Mouse (Mus musculus): ENCODE data around the gene Tdrd5. TPM values are rescaled to one million over a fixed set of nuclear protein-coding genes. Genes with fewer than 3 reads are reported as not detected.

Tdrd5 gene
- polyA plus RNA-seq, 1 experiment, result not detected

DNA sequence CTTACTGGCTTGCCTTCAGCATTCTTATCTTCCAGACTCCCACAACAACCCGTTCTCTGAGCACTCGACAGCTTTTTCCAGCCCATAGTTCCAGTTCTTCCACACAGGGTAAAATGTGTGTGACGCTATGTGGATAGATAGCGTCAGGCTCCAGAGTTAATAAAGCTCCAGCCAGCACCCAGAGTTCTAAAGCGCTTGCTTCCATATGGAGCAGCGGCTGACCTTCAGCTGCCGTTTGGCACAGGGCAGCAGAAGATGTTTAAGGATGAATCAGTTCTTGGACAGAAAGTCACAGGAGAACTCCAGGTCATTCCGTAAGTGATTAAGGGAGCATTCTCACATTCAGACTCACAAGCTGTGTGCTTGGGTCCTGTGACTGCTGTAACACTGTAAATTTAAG, 85.5 kb downstream of the Tdrd5 start:
- 70% methylated on average over 8 of the region's 8 CpGs for WGBS
- TF ChIP-seq CTCF (IDR thresholded peaks at IDR 0.05; ENCODE audit: extremely low read depth, insufficient read length, insufficient replicate concordance, low read depth, low read length), result no peak
- TF ChIP-seq POLR2A (IDR thresholded peaks at IDR 0.05; ENCODE audit: low read depth, low read length), result no peak

DNA sequence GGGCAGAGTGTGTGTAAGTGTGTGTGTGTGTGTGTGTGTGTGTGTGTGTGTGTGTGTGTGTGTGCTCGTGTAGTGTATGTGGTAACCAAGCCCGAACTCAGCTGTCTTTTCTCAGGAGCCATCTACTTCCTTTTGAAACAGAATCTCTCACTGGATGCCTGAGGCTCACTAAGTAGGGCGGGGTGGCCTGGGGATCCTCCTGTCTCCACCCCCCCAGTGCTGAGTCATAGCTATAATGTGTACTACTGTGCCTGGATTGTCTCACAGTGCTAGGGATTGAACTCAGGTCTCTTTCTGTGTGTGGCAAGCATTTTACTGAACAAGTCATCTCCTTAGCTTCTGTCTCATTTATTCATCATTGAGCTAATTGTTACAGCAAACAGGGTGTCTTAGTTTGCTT, 86.1 kb downstream of the Tdrd5 start:
- H3K36me3 ChIP-seq (ENCODE audit: control insufficient read depth, insufficient read depth, low read length), result no peaks in the 10 kb centered on the region
- H3K4me1 ChIP-seq (ENCODE audit: control insufficient read depth, insufficient read depth, insufficient read length, low read length), result peaks cover 9% of the 10 kb centered on the region
- H3K27me3 ChIP-seq (ENCODE audit: control insufficient read depth, insufficient read depth, low read length), result no peaks in the 10 kb centered on the region; the same call in 1 of the 2 replicates
- H3K4me3 ChIP-seq (ENCODE audit: low read depth, low read length), result no peak overlapping the region
- WGBS, result 4% methylated on average over 3 of the region's 3 CpGs
- H3K27ac ChIP-seq (ENCODE audit: insufficient read depth, low read depth, low read length), result no peak overlapping the region
- TF ChIP-seq CTCF (IDR thresholded peaks at IDR 0.05; ENCODE audit: extremely low read depth, insufficient read length, insufficient replicate concordance, low read depth, low read length) (no peak), POLR2A (IDR thresholded peaks at IDR 0.05; ENCODE audit: low read depth, low read length) (no peak)

More for the DNA sequence above, 85.5 kb downstream of the Tdrd5 start:
- H3K27ac ChIP-seq (ENCODE audit: insufficient read depth, low read depth, low read length), result no peak overlapping the region
- H3K4me1 ChIP-seq (ENCODE audit: control insufficient read depth, insufficient read depth, insufficient read length, low read length), result peaks cover 9% of the 10 kb centered on the region
- no peaks in the 10 kb centered on the region; the same call in 1 of the 2 replicates for H3K27me3 ChIP-seq (ENCODE audit: control insufficient read depth, insufficient read depth, low read length)
- H3K36me3 ChIP-seq (ENCODE audit: control insufficient read depth, insufficient read depth, low read length), result no peaks in the 10 kb centered on the region
- no peak overlapping the region for H3K4me3 ChIP-seq (ENCODE audit: low read depth, low read length)

DNA sequence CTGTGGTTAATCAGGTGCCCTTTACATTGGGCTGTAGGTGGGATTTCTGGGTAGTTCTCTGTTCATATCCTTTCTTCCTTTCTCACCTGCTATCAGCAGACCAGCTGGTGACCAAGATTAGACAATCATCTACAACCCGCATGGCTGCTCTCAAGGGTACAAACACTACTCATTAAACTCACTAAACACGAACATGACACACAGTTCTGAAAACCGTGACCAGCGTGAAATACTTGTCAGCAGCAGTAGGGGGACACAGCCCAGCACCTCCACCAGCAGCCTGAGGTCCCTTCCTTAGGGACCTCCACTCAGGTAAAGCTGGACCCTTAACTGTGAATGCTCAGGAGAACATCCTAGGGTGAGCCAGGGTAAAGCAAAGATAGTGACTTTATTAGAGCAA, 87.2 kb downstream of the Tdrd5 start:
- Histone ChIP-seq H3K4me1 (ENCODE audit: control insufficient read depth, insufficient read depth, insufficient read length, low read length) (peaks cover 1% of the 10 kb centered on the region; the same call in 1 of the 2 replicates), H3K36me3 (ENCODE audit: control insufficient read depth, insufficient read depth, low read length) (no peaks in the 10 kb centered on the region), H3K27me3 (ENCODE audit: control insufficient read depth, insufficient read depth, low read length) (no peaks in the 10 kb centered on the region; the same call in 1 of the 2 replicates), H3K4me3 (ENCODE audit: low read depth, low read length) (no peak overlapping the region), H3K27ac (ENCODE audit: insufficient read depth, low read depth, low read length) (no peak overlapping the region)
- TF ChIP-seq POLR2A (IDR thresholded peaks at IDR 0.05; ENCODE audit: low read depth, low read length), result no peak
- TF ChIP-seq CTCF (IDR thresholded peaks at IDR 0.05; ENCODE audit: extremely low read depth, insufficient read length, insufficient replicate concordance, low read depth, low read length), result no peak
- 76% methylated on average over 4 of the region's 4 CpGs for WGBS

DNA sequence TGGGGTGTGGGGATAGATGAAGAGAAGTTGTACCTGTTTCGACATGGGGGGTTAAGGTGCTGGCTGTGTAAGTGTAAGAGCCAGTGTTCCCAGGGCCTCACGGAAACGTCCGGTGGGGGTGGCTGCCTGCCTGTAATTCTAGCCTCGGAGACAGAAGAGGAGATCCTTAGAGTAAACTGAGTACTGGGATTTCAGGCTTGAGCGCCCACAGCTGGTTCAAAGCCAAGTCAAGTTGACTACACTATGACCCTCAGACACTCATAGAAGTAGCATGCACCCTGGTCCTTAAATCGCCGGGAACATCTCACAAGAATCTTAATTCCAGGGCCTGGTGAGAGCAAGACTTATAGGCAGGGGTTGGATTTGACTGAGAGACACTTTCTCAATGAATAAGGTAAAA, 88.8 kb downstream of the Tdrd5 start:
- WGBS, result 88% methylated on average over 8 of the region's 8 CpGs
- H3K27ac ChIP-seq (ENCODE audit: insufficient read depth, low read depth, low read length), result no peak overlapping the region
- no peaks in the 10 kb centered on the region for H3K4me1 ChIP-seq (ENCODE audit: control insufficient read depth, insufficient read depth, insufficient read length, low read length)
- no peaks in the 10 kb centered on the region for H3K36me3 ChIP-seq (ENCODE audit: control insufficient read depth, insufficient read depth, low read length)
- no peak overlapping the region for H3K4me3 ChIP-seq (ENCODE audit: low read depth, low read length)
- TF ChIP-seq POLR2A (IDR thresholded peaks at IDR 0.05; ENCODE audit: low read depth, low read length), result no peak
- H3K27me3 ChIP-seq (ENCODE audit: control insufficient read depth, insufficient read depth, low read length), result no peaks in the 10 kb centered on the region; the same call in 1 of the 2 replicates

DNA sequence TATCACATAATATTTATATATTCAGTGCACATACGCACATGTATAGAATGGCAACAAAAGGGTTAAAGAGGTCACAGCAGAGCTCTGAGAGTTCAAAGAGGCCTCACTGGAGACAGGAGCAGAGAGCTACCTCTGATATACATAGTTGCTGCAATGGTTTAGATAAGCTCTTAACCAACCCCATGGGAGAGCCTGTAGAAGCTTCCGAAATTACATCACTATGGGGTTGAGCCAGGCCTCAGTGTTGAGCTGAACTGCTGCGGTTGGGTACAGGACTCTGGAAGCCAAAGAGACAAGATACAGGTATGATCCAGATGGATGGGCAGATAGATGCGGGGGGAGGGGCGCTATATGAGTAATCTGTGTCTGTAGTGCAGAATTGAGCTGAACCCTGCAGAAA, 90.5 kb downstream of the Tdrd5 start:
- H3K27me3 ChIP-seq (ENCODE audit: control insufficient read depth, insufficient read depth, low read length), result no peaks in the 10 kb centered on the region; the same call in 1 of the 2 replicates
- H3K4me3 ChIP-seq (ENCODE audit: low read depth, low read length), result no peak overlapping the region
- H3K27ac ChIP-seq (ENCODE audit: insufficient read depth, low read depth, low read length), result no peak overlapping the region
- H3K36me3 ChIP-seq (ENCODE audit: control insufficient read depth, insufficient read depth, low read length), result no peaks in the 10 kb centered on the region
- TF ChIP-seq CTCF (IDR thresholded peaks at IDR 0.05; ENCODE audit: extremely low read depth, insufficient read length, insufficient replicate concordance, low read depth, low read length) (no peak), POLR2A (IDR thresholded peaks at IDR 0.05; ENCODE audit: low read depth, low read length) (no peak)
- WGBS, result 85% methylated on average over 5 of the region's 5 CpGs
- no peaks in the 10 kb centered on the region for H3K4me1 ChIP-seq (ENCODE audit: control insufficient read depth, insufficient read depth, insufficient read length, low read length)

DNA sequence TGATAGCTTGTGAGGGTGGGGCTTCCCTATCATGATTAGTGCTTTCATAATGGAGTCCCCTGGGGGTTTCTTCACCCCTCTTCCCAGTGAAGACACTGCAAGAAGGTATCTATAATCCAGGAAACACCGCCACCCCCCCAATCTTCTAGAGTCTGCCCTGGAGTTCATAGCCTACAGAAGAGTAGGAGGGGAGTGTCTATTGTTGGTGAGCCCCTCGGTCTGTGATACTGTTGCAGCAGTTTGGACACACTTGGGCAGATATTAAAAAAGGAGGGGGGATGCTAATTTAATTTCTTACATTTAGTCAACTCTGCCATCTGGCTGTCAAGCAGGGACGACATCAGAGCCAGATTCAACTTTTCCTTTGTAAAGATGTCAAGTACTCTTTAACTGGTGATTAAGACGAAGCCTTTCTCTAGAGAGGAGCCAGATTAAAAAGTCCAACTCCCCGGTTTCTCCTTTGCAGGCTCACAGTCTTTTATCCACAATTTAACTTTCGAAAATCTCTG, 91.6 kb downstream of the Tdrd5 start:
- Histone ChIP-seq H3K4me1 (ENCODE audit: control insufficient read depth, insufficient read depth, insufficient read length, low read length) (no peaks in the 10 kb centered on the region), H3K27ac (ENCODE audit: insufficient read depth, low read depth, low read length) (no peak overlapping the region), H3K36me3 (ENCODE audit: control insufficient read depth, insufficient read depth, low read length) (no peaks in the 10 kb centered on the region), H3K27me3 (ENCODE audit: control insufficient read depth, insufficient read depth, low read length) (no peaks in the 10 kb centered on the region; the same call in 1 of the 2 replicates), H3K4me3 (ENCODE audit: low read depth, low read length) (no peak overlapping the region)
- WGBS, result 67% methylated on average over 6 of the region's 6 CpGs
- TF ChIP-seq POLR2A (IDR thresholded peaks at IDR 0.05; ENCODE audit: low read depth, low read length), result no peak
- no peak for TF ChIP-seq CTCF (IDR thresholded peaks at IDR 0.05; ENCODE audit: extremely low read depth, insufficient read length, insufficient replicate concordance, low read depth, low read length)

Other genes starting within 250 kb of the Tdrd5 start
- 0.16 and 0.17 TPM in 2 replicates for gene Fam163a, start 98.6 kb downstream of the Tdrd5 start, polyA plus RNA-seq (2012; rRNA removed)
- 0.11 TPM in 1 of 2 replicates, not detected in the other for gene Nphs2, start 7.1 kb upstream of the Tdrd5 start, polyA plus RNA-seq (2012; rRNA removed)
- gene Gm2000, start 62.4 kb upstream of the Tdrd5 start, polyA plus RNA-seq (2012; rRNA removed), result 9.2 and 17.4 TPM in 2 replicates
- not detected in 2 replicates for gene Axdnd1, start 117.5 kb upstream of the Tdrd5 start, polyA plus RNA-seq (2012; rRNA removed)
- 4.2 and 6.1 TPM in 2 replicates for gene Soat1, start 170.7 kb upstream of the Tdrd5 start, polyA plus RNA-seq (2012; rRNA removed)
- gene Gm10031, start 220.3 kb upstream of the Tdrd5 start, polyA plus RNA-seq (2012; rRNA removed), result 10.3 and 27.8 TPM in 2 replicates

All from small intestine, adult 2 months (tissue).